Mouse (Mus musculus): Measurements from ENCODE around the gene Pick1. TPM values are rescaled to one million over a fixed set of nuclear protein-coding genes. Genes with fewer than 3 reads are reported as not detected.

Pick1 gene
- 35.1 and 42.8 TPM in 2 replicates for polyA plus RNA-seq (2015; fragmentation: Nextera tagmentation; extraction: Ambion mirVana)

DNA sequence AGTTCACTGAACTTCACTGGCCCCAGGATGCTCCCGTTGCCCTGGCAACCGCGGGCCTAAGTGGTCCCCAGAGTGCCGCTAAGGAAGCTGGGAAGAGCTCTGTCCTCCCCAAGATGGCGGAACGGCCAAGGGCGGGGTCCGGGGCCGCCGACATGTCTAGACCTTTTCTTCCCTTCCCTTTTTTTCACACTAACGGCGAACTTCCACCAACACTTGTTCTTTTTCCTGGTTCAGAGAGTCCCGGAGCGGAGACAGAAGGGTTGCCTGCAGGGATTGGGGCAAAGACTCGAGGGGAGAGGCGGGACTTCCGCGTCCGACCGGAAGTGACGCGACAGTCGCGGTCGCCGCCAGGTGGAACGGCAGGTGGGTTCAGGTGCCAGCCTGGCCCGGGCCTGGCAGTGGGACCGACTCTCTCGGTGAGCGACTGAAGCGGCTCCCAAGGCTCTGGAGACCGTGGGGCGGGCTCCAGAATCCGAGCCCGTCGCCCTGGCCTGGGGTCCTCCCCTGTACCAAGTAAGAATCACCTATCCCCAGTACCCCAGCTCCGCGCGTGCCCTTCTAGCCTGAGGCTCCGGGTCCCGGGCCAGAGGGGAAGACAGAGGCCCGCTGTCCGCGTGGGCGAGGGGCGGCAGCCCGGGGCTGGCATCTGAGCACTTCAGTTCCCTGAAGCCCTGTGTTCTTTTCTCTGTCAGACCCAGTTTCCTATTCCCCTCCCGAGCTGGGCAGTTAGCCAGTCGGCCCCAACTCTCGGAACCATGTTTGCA, at the start of gene Pick1, which contains the start of gene Gm49486:
TSS of gene Pick1 (plus strand) at position 116 of the 764 bp plus-strand sequence.
TSS of gene Gm49486 (plus strand) at position 334 of the 764 bp plus-strand sequence.
- Histone ChIP-seq H3K9ac (peak within 1 kb of the TSS; percentile 67), H3K27me3 (no peaks in the 10 kb centered on the region), H3K27ac (peak within 1 kb of the TSS; percentile 96), H3K36me3 (0 out of 2 replicates have a peak, but pooled peaks cover 12% of the 10 kb centered on the region), H3K4me2 (peak within 1 kb of the TSS; percentile 94), H3K4me1 (peaks cover 12% of the 10 kb centered on the region), H3K9me3 (no peaks in the 10 kb centered on the region), H3K4me3 (peak within 1 kb of the TSS; percentile 65)
- ATAC-seq (ENCODE audit: borderline replicate concordance, extremely low read depth, low FRiP score, low TSS enrichment) = peak; percentile 78
- under 1% methylated on average over 51 of the region's 51 CpGs for WGBS

DNA sequence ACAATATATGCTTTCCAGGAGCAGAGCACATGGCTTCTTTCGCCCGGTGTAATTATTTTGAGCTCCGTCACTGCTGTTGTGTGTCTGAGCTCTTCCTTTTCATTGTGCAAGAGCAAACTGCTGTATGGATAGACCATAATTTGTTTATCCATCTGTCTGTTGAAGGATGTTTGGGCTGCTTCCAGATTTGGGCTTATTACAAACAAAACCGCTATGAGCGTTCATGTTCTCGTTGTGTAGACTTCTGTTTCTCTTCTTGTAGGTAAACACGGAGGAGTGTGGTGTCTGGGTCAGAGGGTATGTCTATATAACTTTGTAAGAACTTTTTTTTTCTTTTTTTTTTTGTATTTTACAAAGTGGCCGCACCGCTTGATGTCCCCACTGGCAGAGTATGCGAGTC, 43.8 kb upstream of the Pick1 start:
- no peaks in the 10 kb centered on the region for H3K9me3 ChIP-seq
- peaks cover 8% of the 10 kb centered on the region; the same call in 1 of the 2 replicates for H3K4me1 ChIP-seq
- H3K4me3 ChIP-seq = no peak overlapping the region
- H3K27me3 ChIP-seq = no peaks in the 10 kb centered on the region
- H3K27ac ChIP-seq = no peak overlapping the region
- H3K9ac ChIP-seq = no peak overlapping the region
- peak; percentile 69; the same call in 1 of the 2 replicates for ATAC-seq (ENCODE audit: borderline replicate concordance, extremely low read depth, low FRiP score, low TSS enrichment)
- no peaks in the 10 kb centered on the region for H3K36me3 ChIP-seq
- 26% methylated on average over 10 of the region's 10 CpGs for WGBS
- no peak overlapping the region for H3K4me2 ChIP-seq

DNA sequence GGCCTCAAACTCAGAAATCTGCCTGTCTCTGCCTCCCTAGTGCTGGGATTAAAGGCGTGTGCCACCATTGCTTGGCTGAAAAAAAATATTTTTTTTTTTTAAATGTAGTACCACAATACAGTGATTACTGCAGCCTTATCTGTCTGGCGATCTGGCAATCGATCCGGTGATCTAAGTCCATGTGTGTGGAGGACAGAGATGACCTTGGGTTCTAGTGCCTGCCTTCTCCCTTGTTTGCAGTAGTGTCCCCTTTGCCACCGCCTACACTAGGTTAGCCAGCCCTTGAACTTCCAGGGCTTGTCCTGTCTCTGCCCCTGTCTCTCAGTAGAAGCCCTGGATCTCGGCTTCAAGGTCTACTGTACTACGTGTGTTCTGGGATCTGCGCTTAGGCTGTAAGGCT, 41.2 kb upstream of the Pick1 start:
- Histone ChIP-seq H3K4me3 (no peak overlapping the region), H3K4me2 (no peak overlapping the region), H3K27me3 (no peaks in the 10 kb centered on the region), H3K27ac (no peak overlapping the region), H3K9me3 (no peaks in the 10 kb centered on the region), H3K9ac (no peak overlapping the region), H3K36me3 (no peaks in the 10 kb centered on the region), H3K4me1 (peaks cover 16% of the 10 kb centered on the region)
- no peak for ATAC-seq (ENCODE audit: borderline replicate concordance, extremely low read depth, low FRiP score, low TSS enrichment)
- 87% methylated on average over 8 of the region's 8 CpGs for WGBS

DNA sequence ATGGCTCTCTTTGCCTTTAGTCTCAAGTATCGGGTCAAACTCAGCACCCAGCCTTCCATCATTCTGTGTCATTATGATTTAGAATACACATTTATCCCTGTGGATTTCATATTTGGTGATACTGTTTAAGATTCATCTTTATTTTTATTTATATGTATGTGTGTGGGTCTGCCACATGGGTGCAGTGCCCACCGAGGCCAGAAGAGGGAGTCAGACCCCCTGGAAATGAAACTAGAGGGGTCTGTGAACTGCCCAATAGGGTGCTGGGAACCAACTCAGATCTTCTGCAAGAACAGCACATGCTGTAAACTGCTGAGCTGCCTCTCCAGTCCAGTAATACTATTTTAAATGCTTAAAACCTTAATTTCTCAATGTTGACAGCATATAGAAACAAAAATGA, 37.5 kb upstream of the Pick1 start:
- 90% methylated on average over 2 of the region's 2 CpGs for WGBS
- ATAC-seq (ENCODE audit: borderline replicate concordance, extremely low read depth, low FRiP score, low TSS enrichment) = no peak

DNA sequence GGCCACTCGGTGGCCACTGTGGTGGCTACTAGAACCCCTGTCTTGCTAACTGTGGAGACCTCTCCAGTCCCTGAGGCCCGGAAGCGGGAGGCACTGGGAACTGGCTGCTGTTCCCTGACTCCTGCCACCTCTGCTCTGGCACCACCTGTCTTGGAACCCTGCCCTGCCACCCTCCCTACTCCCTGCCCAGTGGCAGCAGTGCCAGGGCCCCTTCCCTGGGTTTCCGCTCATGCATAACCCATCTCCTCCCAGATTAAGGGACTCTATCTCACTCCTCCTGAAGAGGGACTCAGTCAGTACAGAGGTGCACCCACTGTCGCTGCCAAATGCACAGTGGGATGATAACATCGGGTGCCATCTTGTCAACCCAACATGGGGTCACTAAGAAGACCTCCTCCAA, 36.5 kb upstream of the Pick1 start:
- Histone ChIP-seq H3K9me3 (no peaks in the 10 kb centered on the region), H3K36me3 (no peaks in the 10 kb centered on the region), H3K27me3 (no peaks in the 10 kb centered on the region), H3K4me2 (no peak overlapping the region), H3K9ac (no peak overlapping the region), H3K27ac (peak overlapping the region; percentile 77; the same call in 1 of the 2 replicates), H3K4me3 (no peak overlapping the region), H3K4me1 (peaks cover 22% of the 10 kb centered on the region)
- ATAC-seq (ENCODE audit: borderline replicate concordance, extremely low read depth, low FRiP score, low TSS enrichment) = no peak
- 89% methylated on average over 6 of the region's 6 CpGs for WGBS

More for the DNA sequence above, 37.5 kb upstream of the Pick1 start:
- Histone ChIP-seq H3K4me1 (peaks cover 22% of the 10 kb centered on the region), H3K27ac (no peak overlapping the region), H3K4me3 (no peak overlapping the region), H3K36me3 (no peaks in the 10 kb centered on the region), H3K9me3 (no peaks in the 10 kb centered on the region), H3K9ac (no peak overlapping the region), H3K27me3 (no peaks in the 10 kb centered on the region), H3K4me2 (no peak overlapping the region)

DNA sequence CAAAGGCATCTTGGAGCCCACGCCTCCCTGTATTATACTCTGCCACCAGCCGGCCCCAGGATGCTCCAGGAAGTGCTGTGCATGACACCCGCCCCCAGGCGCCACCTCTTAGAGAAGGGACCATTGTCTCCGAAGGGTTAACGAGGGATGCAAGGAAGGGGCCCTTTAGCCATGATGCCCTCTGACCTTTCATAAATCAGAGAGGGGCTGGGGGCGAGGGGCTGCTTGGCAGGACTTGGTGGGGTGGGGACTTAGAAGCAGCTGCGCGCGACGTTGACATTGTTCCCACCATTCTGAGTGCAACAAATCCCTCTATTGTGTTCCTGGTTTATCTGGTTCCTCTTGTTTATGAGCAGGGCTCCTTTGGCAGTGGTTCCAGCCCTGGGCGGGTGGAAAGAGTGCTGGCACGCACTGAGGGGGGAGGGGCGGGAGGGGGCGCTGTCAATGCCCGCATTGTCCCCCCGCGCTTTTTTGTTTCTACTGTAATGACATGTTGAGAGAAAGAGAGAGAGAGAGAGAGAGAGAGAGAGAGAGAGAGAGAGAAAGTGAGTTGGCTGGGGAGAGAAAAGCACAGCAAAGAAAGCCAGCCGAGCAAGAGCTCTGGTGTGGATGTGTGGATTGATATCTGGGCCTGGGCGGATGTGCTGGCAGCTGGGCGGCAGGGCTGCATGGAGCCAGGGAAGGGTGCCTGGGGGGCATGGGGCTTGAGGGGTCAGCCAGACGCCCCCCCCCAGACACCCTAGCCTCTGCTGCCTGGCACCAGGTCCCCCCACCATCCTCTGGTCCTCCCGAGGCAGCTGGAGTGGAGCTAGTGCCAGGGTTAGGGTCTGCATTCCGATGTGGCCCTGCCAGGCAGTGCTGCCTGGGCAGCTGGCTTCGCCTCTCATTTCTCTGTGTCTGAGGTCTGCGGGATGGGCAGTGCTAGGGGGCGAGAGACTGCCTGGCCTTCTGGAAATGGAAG, 35.8 kb upstream of the Pick1 start:
- H3K27ac ChIP-seq = peak overlapping the region; percentile 77
- peak overlapping the region; percentile 42 for H3K4me2 ChIP-seq
- peaks cover 22% of the 10 kb centered on the region for H3K4me1 ChIP-seq
- WGBS = 29% methylated on average over 27 of the region's 27 CpGs
- peak; percentile 43; the same call in 1 of the 2 replicates for ATAC-seq (ENCODE audit: borderline replicate concordance, extremely low read depth, low FRiP score, low TSS enrichment)
- no peaks in the 10 kb centered on the region for H3K36me3 ChIP-seq
- no peaks in the 10 kb centered on the region for H3K9me3 ChIP-seq
- H3K9ac ChIP-seq = no peak overlapping the region
- no peak overlapping the region for H3K4me3 ChIP-seq
- H3K27me3 ChIP-seq = no peaks in the 10 kb centered on the region

DNA sequence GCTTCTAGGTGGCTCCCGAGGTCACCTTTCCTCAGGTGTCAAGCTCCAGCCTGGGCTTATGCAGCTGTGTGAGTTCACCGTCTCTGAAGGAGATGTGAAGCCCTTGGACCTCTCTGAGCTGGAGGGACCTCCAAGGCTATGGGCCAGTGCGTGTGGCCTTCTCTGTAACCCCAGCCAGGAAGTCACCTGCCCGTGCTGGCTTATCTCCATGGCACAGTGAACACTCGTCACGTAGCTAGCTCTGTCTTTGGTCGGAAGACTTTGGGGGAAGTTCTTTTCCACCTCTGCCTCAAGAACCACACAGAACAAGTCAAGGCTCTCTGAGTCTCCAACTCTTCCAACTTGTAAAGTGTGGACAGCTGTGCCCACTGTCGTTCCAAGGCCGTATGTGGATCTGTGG, 34.9 kb upstream of the Pick1 start:
- 0 out of 2 replicates have a peak, but pooled peaks have one; percentile 12 for ATAC-seq (ENCODE audit: borderline replicate concordance, extremely low read depth, low FRiP score, low TSS enrichment)

DNA sequence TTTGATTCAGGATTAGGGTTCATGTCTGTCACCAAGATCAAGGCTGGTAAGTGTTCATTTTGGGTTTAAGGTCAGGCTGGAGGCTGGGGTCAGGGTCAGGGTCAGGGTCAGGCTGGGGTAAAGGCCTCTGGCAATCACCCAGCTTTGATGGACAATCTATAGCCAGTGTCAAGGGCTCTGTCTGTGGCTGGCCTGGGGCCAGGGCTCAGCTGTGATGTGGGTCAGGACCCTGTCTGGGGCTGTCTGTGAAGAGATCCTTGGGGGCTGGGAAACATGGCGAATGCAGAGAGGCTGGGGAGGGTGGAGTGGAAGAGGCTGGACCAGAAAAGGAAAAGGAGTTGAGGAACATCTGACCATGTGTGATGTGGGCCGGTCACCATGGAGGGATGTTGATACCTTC, 34.0 kb upstream of the Pick1 start:
- H3K27ac ChIP-seq = no peak overlapping the region
- H3K4me3 ChIP-seq = no peak overlapping the region
- H3K9ac ChIP-seq = no peak overlapping the region
- H3K4me2 ChIP-seq = no peak overlapping the region
- no peak for ATAC-seq (ENCODE audit: borderline replicate concordance, extremely low read depth, low FRiP score, low TSS enrichment)
- whole genome bisulfite sequencing = 57% methylated on average over 2 of the region's 2 CpGs
- no peaks in the 10 kb centered on the region for H3K27me3 ChIP-seq
- peaks cover 22% of the 10 kb centered on the region for H3K4me1 ChIP-seq
- H3K36me3 ChIP-seq = no peaks in the 10 kb centered on the region
- no peaks in the 10 kb centered on the region for H3K9me3 ChIP-seq

More for the DNA sequence above, 34.9 kb upstream of the Pick1 start:
- Histone ChIP-seq H3K4me3 (no peak overlapping the region), H3K36me3 (no peaks in the 10 kb centered on the region), H3K9ac (no peak overlapping the region), H3K27ac (no peak overlapping the region; the same call in 1 of the 2 replicates), H3K27me3 (no peaks in the 10 kb centered on the region), H3K4me1 (peaks cover 22% of the 10 kb centered on the region), H3K9me3 (no peaks in the 10 kb centered on the region), H3K4me2 (no peak overlapping the region)
- WGBS = 65% methylated on average over 9 of the region's 9 CpGs

DNA sequence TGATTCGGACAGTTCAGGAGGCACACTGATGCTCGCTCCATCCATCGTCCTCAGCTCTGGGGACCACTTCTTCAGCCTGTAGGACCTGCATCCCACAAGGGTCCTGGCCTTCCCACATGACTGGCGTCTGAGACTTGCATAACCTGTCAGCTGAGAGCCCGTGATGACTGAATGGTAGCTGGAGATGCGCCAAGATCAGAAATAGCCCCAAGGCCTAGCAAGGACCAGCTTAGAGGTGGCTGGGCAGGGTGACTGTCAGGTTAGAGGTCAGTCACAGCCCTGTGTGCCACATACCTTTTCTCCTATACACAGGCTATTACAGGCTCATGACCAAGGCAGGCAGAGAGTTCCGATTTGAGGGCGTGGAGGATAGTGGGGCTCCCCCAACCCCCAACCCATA, 33.5 kb upstream of the Pick1 start:
- Histone ChIP-seq H3K27me3 (no peaks in the 10 kb centered on the region), H3K9me3 (no peaks in the 10 kb centered on the region), H3K27ac (no peak overlapping the region), H3K9ac (no peak overlapping the region), H3K36me3 (no peaks in the 10 kb centered on the region), H3K4me1 (peaks cover 22% of the 10 kb centered on the region), H3K4me3 (no peak overlapping the region), H3K4me2 (no peak overlapping the region)
- 74% methylated on average over 8 of the region's 8 CpGs for WGBS
- no peak for ATAC-seq (ENCODE audit: borderline replicate concordance, extremely low read depth, low FRiP score, low TSS enrichment)

DNA sequence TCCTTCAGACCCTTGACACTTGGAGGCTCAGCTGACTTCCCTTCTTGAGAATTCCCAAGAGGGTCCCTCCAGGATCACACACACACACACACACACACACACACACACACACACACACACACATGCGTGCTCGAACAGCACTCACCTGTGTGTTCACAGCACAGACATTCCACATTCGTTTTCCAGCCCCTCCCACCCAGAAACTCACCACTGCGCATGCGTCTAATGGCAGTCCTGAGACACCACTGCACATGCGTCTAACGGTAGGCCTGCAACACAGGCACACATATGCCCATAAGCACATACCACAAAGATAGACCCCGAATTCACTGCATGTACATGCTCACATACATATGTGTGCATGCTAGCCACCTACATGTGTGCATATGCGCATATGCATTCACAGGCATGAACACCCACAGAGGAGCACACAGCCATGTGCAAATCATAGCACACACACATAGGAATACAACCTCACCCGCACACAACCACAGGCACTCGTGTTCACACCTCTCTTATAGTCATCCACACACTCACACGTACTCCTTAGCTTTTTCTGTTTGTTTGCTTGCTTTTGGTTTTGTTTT, 29.5 kb upstream of the Pick1 start:
- H3K4me2 ChIP-seq = no peak overlapping the region
- no peaks in the 10 kb centered on the region for H3K9me3 ChIP-seq
- no peak overlapping the region for H3K9ac ChIP-seq
- no peak overlapping the region for H3K4me3 ChIP-seq
- no peak for ATAC-seq (ENCODE audit: borderline replicate concordance, extremely low read depth, low FRiP score, low TSS enrichment)
- WGBS = 86% methylated on average over 12 of the region's 12 CpGs
- no peak overlapping the region for H3K27ac ChIP-seq
- no peaks in the 10 kb centered on the region for H3K4me1 ChIP-seq
- H3K27me3 ChIP-seq = peaks cover 22% of the 10 kb centered on the region
- H3K36me3 ChIP-seq = no peaks in the 10 kb centered on the region

DNA sequence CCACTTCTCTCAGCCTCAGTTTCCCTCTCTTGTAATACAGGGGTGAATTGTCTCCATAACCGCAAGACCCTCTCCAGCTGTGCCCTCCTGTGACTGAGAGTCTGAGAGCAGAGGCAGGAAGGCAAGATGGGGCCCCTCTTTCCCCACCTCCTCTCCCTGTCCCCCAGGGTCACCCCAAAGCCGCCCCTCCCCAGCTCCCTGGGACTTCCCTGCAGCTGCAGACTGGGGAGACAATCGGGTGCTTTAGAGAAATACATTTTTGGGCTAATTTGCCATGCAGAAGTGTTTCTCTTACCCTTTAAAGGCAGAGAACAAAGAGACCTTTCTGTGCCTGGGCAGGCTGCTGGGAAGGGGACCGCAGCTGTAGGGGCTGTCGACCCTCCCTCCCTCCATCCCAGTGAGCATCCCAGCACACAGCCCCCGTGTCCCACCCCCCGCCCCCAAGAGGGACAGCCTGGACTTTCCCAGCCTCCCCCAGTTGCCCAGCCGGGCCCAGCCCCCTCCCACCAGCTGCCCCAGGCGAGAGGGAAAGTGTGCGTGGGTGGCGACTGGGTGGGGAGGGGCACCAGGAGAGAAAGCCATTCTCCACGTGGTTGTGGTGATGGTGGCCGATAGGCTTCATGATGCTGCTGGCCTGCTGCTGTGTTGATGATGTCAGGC, 27.4 kb upstream of the Pick1 start:
- Histone ChIP-seq H3K9ac (no peak overlapping the region), H3K4me2 (no peak overlapping the region), H3K27me3 (peaks cover 22% of the 10 kb centered on the region), H3K27ac (no peak overlapping the region), H3K9me3 (no peaks in the 10 kb centered on the region), H3K4me1 (no peaks in the 10 kb centered on the region), H3K4me3 (no peak overlapping the region), H3K36me3 (no peaks in the 10 kb centered on the region)
- 20% methylated on average over 13 of the region's 13 CpGs for WGBS
- ATAC-seq (ENCODE audit: borderline replicate concordance, extremely low read depth, low FRiP score, low TSS enrichment) = 0 out of 2 replicates have a peak, but pooled peaks have one; percentile 38
